Mouse (Mus musculus) layer of hippocampus, postnatal 10 days (tissue): ENCODE measurements at regions not wholly inside any gene's neighbourhood (a gene's known extent, or its start where the extent isn't known, plus 50 kb on each side); places are given as distances from the start of the nearest gene placed in this dataset.

Experiments
- DNase-seq, 2 experiments: peaks; one replicate each; pipeline ENCODE4 v3.0.0; 2021; ENCODE audit warnings: low spot score in 2 of 2

DNA sequence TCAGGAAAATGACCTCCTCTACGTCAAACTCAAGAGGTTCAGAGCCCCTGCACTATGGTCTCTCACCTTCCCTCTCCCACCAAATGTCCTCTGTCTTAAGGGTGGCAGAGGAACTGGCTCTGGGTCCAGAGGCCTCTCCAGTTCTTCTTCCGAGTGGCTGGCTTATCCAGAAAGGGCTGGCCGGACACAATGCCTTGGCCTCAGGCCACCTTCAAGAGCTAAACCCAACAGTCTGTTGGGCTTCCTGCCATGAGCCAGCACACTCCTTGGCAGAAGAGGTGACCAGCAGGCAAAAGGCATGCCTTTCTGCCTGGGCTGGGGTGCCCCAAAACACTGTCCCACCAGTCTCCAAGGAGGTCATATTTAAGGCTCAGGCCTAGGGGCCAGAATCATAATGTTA is 385.8 kb downstream of the H2al1j start:
- no peak for DNase-seq

- DNase-seq: no peak
Measured at GRCm38 (mm10) chrX:11716773-11717172, 389.2 kb downstream of the H2al1j start.

DNA sequence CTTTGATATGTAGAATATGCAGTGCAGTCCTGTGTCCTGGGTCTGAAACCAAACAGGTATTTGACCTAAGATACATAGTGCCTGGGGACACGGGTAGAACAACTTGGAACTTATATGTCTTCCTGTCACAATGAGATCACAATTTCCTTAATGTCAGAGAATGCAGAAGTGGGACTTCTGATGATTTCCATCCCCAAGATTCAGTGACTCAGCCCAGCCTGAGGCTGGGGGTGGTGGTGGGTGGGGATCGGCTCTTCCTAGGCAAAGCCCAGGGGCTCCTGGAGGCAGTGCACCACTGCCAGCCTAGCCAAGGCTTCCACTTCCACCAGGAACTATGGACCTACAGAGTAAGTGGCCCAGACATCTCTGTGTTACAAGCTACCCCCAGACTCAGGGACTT is 391.2 kb downstream of the H2al1j start:
- DNase-seq: no peak

DNA sequence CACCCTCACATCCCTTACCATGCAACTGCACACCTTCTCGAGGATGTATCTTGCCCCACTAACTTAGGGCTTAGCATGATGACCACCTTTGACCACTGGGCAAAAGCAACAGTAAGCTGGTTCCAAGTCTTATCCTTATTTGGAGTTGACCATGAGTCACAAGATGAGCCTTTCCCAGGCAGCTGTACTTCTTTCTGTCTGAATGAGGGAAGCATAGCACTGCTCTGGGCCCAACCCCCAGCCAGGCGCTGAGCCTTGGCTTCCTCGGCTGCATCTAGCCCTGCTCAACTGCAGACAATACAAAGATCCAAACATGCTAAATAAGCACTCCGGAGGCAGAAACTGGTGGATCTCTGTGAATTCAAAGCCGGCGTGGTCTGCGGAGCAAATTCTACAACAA is 392.9 kb downstream of the H2al1j start:
- no peak for DNase-seq

DNA sequence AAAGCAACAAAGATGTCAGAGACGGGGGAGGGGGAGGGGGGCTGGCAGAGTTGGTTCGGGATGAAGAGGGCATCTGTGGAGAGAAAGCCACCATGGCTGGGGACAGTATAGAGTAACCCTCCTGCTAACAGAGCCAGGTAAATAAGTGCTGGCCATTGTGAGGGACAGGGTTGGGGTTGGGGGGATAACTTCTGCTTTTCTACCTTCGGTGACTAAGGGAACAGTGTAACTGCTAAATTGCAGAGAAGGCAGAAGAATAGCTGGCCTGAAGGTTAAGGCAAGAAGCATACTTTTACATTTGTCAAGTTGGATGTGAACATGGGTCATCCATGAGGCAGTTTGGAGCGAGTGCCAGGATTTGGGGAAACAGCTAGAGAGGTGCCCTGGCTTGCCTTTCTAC is 395.1 kb downstream of the H2al1j start:
- DNase-seq: no peak

DNA sequence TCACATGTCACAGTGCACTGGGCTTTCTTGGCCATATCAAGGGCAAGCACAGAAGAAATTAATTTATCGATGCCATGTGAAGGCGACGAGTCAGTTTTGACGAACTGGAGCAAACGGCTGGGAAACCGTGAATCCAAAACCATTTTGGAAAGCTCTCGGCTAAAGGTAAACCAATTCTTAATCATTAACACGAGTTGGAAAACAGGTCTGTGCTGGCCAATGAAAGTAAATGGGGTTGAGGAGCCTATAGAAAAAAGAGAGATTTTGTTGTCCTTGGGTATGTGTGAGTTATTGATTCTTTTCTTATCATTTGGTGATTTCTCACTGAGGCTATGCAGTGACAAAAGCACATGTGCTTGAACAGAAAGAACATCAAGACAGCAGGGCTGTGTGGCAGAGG is 397.1 kb downstream of the H2al1j start:
- no peak for DNase-seq

DNA sequence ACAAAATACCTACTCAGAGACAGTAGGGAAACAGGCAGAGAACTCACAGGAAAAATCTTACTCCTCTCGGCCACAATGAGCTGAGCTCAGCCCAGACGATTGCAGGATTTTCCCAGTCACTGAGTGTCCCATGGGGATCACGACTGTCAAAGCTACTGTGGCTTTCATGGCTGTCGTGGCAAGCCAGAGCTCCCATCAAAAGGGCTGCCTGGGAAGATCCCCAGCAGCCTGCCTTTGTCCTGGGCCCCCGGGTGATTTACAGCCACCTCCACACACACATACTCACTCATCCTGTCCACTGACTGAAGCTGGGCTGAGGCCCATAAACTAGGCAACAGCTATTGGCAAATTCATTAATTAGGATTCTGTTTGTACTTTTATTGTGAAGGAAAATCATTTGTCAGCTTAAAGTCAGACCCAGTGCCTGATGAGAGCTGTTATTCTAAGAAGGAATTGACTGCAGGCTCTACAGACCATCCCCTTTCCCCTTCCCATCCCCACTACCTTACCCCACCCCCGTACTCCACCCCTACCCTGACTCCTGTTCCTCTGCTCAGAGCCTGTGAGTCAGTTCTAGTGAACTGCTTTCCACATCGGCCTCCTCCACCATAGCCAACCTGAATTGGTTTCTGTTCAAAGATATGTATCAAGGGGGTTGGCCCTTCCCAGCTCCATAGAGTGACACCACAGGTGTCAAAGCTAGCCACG is 399.1 kb downstream of the H2al1j start:
- no peak for DNase-seq

DNA sequence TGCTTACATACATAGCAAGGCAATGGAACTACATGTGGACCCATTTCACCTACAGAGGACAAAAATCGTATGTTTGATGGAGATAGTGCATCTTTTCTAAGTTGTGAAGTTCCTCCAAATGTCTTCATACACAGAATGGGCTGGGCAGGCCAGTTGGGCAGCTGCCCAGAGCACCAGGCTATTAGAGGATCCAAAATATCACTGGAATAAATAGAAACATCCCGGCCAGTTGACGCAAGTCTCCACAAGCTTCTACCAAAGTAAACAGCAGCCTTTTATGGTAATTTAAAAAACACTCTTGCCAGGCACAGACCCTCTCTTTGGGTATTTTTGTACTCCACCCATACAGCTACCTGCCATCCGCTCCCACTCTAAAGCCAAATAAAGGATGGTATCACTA is 400.9 kb downstream of the H2al1j start:
- no peak for DNase-seq

DNA sequence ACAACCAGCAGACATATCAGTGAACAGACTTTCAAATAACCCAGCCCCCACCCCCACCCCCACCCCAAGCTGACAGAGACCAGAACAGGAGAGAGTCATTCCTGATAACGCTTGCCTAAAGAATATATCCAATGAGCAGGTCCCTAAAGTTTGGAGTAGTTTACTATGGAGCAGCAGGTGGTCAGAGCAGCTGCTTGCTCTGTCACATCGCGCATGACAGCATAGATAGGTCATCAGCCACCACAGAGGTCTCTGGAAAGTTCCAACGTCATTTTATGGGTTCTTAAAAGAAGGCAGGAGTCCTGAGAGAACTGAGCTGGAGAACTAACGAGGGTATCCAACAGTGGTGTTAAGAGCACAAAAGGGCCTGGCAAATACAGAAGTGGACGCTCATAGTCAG is 402.4 kb downstream of the H2al1j start:
- DNase-seq: no peak

GRCm38 (mm10) chrX:11732371-11732770 is 404.7 kb downstream of the H2al1j start:
- DNase-seq: no peak

- DNase-seq: no peak
Measured at GRCm38 (mm10) chrX:11734505-11735435, 407.1 kb downstream of the H2al1j start.

DNA sequence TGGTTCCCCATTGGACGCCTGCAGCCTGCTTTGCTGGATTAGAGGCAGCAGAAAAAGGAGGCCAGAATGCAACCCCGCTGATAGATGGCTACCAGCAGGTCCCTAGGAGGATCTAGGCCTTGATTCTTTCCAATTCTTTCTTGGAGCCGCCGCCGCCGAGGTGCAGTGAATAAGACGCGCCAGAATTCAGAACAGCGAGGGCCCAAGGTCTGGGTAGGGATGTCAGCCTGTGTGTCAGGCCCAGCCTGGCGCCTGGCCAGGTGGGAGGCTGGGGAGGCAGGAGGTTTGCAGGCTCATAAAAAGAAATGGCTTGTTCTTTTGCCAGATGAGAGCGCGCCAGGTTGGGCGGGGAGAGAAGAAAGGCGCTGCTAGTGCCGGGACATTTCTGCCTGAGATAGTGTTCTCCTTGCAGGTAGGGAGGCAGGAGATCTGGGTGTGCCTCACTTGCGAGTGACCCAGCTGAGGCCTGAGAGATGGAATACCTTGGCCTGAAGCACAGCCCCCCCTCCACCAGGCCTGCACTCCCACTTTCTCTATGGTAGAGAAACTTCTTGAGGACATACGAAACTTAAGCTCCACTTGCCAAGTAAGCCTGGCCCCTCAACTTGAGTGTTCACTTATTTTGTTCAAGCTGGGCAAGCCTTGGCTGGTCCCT is 408.0 kb downstream of the H2al1j start:
- peak; percentile 37 to 60 for DNase-seq

- DNase-seq: no peak
Measured at GRCm38 (mm10) chrX:11736481-11736880, 408.9 kb downstream of the H2al1j start.

- DNase-seq: no peak
Measured at GRCm38 (mm10) chrX:11739565-11739964, 411.9 kb downstream of the H2al1j start.

DNA sequence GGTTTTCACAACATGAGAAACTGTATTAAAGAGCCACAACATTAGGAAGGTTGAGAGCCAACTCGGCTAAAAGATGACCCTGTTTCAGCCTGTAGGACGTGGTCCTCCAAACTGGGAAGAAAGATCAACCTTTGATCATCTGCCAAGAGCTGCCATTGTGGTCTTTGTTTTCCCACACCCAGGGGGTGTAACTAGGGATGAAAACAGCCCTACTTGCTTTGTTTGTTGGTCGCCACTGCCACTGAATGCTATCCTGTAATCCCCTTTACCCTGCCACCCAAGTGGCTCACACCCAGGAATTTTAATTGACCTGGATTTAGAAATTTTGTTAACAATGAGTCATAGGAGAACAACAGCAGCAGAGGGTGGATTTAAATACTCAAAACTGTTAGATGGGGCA is 414.2 kb downstream of the Bcor start:
- DNase-seq: no peak

- DNase-seq: no peak
Measured at GRCm38 (mm10) chrX:11747386-11748121, 412.6 kb downstream of the Bcor start.

DNA sequence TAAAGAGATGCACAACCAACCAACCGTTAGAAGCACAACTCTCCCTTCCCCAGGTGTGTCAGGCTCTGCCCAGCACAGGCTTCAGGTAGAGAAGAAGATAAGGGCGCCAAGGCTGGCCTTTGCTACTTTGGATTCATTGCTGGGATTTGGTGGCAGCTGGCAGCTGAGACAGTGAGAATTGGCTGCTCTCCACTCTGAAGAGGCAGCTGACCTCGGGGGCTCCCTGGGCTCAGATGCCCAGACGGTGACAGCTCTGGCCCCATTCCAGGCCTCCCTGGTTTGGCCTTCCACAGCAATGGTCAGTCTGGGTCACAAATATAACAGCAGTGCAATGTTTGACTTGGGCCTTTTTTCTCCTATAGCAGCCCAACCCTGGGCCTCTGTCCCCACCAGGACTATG is 411.9 kb downstream of the Bcor start:
- DNase-seq: no peak

DNA sequence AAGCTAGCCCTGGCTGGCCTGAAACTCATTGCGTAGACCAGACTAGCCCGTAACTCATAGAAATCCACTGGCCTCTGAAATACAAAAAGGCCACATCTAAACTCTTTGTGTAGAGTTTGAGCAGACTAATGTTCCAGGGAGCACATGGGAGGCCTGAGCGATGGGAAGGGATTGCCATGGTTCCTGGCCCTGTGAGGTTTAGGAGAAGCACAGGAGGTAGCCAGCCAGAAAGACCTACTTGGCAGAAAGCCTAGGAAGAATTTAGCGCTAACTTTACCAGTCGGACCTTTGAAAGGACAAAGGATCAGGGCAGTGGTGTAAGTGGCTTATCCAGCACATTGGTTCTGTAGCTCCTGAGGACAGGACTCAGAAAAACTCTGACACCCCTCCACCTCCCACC is 407.6 kb downstream of the Bcor start:
- DNase-seq: no peak

- DNase-seq: no peak
Measured at GRCm38 (mm10) chrX:11752973-11753590, 407.1 kb downstream of the Bcor start.

DNA sequence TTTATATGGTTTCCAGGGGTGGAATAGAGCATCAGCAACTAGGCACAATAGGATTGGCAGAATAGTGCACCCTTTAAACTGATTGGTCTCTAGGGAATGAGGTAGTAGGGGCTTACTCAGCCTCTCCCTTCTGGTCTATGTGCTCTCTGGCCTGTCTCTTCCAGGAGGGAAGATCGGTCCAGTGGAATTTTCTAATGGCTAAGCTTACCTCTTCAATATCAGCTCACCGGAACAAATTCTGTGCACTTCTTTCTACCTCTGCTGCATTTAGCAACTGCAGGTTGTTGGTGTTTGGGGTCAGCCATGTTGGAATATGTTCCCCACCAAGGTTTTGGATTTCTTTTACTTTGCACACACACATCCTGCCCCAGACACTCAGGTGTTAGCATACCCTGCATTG is 405.1 kb downstream of the Bcor start:
- no peak for DNase-seq
